Mouse (Mus musculus) neutrophil, adult 5-6 weeks (primary cell): ENCODE data around the gene Vamp9. TPM values are rescaled to one million over a fixed set of nuclear protein-coding genes. Genes with fewer than 3 reads are reported as not detected.

Experiments
- ATAC-seq: fragments of 151-379, 151-347 bp; 2 replicates; pipeline ENCODE4 v1.8.0; 2017; ENCODE audit warnings: mild to moderate bottlenecking, moderate TSS enrichment; ENCODE audit not compliant: insufficient number of reproducible peaks, poor library complexity, low FRiP score, severe bottlenecking; ENCODE audit errors: extremely low read depth
- total RNA-seq: library from RNA; stranded (forward); fragments of 200-1000 nt; gene quantifications from 2 replicates; pipeline ENCODE4 v1.2.3, GENCODE M21; 2017

Gene Vamp9
- total RNA-seq, 1 experiment from 2014 or later: not detected

DNA sequence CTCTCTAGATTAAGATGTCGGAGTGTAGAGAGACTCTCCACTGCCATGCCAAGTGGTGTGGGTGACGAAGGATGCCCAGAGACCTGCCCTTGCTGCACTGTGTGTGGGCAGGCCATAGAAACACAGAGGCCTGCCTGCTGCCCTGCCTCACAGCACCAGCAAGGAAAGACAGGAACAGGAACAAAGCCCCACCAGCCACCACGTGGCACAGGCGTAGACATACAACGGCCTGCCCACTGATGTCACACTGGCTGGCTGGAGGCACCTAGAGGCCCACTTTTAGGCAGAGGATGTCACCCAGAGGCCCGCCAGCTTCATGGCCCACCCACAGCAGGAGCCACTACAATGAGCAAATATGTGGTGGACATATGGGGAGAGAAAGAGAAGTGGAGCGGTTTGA is 94.0 kb downstream of the Vamp9 start:
- 0 out of 2 replicates have a peak, but pooled peaks have one; percentile 5 for ATAC-seq

DNA sequence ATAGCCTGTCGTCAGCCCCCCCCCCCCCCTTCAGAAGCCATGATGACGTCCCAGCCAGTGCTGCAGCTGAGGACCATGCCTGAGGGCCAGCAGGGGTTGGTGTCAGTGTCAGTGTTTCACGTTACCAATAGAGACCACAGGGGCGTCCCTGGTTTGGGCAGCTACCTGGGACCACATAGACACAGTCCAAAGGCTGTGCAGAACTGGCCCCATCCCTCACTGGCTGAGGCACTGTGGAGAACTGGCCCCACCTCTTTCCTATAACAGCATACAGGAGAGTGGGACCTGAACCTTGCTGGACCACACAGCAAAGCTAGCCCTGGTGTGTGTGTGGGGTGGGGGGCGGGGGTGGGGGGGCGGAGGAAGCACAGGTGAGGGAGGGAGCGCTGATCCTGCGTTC is 94.4 kb downstream of the Vamp9 start:
- ATAC-seq: no peak

Other genes starting within 250 kb of the Vamp9 start
- gene Rasgef1b, start 177.2 kb upstream of the Vamp9 start, total RNA-seq: 48.2 and 48.9 TPM in 2 replicates
- 104 TPM in 2 replicates for gene Hnrnpd, start 72.7 kb downstream of the Vamp9 start, total RNA-seq
- gene 4930524J08Rik, start 72.8 kb downstream of the Vamp9 start, total RNA-seq: not detected in 2 replicates
- gene Hnrnpdl, start 133.4 kb downstream of the Vamp9 start, total RNA-seq: 459 and 480 TPM in 2 replicates
- 11.8 and 19.0 TPM in 2 replicates for gene Enoph1, start 133.7 kb downstream of the Vamp9 start, total RNA-seq